Mouse (Mus musculus) myocyte (in vitro differentiated cells): ENCODE data around the gene Prkca.

Source experiments
- CEBPB ChIP-seq: IDR thresholded peaks from 2 replicates; pipeline ENCODE4 v1.6.1; 2011; ENCODE audit warnings: mild to moderate bottlenecking, moderate library complexity; ENCODE audit not compliant: poor library complexity, insufficient read depth, severe bottlenecking
- E2F4 ChIP-seq: IDR thresholded peaks from one replicate; pipeline ENCODE4 v1.6.1; 2011; ENCODE audit warnings: mild to moderate bottlenecking, control low read depth, moderate library complexity; ENCODE audit not compliant: insufficient read depth
- MAX ChIP-seq: IDR thresholded peaks from one replicate; pipeline ENCODE4 v1.6.1; 2011; ENCODE audit warnings: low read depth, mild to moderate bottlenecking, control low read depth
- MYOG ChIP-seq, 3 experiments: IDR thresholded peaks; one replicate each; pipeline ENCODE4 v1.6.1; 2011; ENCODE audit warnings: control low read depth in 2 of 3, low read depth in 2 of 3, mild to moderate bottlenecking in 2 of 3; ENCODE audit not compliant: insufficient read length in 2 of 3, control insufficient read depth in 1 of 3, insufficient read depth in 1 of 3
- POLR2A ChIP-seq: IDR thresholded peaks from one replicate; pipeline ENCODE4 v1.6.1; 2011; ENCODE audit warnings: low read depth, mild to moderate bottlenecking, control low read depth, moderate library complexity; ENCODE audit not compliant: insufficient read length
- POLR2AphosphoS2 ChIP-seq: IDR thresholded peaks from one replicate; pipeline ENCODE4 v1.6.1; 2011; ENCODE audit warnings: low read depth, control low read depth; ENCODE audit not compliant: insufficient read length
- REST ChIP-seq: IDR thresholded peaks from one replicate; pipeline ENCODE4 v1.6.1; 2011; ENCODE audit warnings: mild to moderate bottlenecking, control low read depth, moderate library complexity; ENCODE audit not compliant: insufficient read depth, insufficient read length
- SRF ChIP-seq: IDR thresholded peaks from one replicate; pipeline ENCODE4 v1.6.1; 2011; ENCODE audit warnings: low read depth; ENCODE audit not compliant: control insufficient read depth, insufficient read length
- TCF12 ChIP-seq: IDR thresholded peaks from one replicate; pipeline ENCODE4 v1.6.1; 2011; ENCODE audit warnings: mild to moderate bottlenecking, control low read depth; ENCODE audit not compliant: poor library complexity, insufficient read depth, severe bottlenecking
- TCF3 ChIP-seq: IDR thresholded peaks from one replicate; pipeline ENCODE4 v1.6.1; 2011; ENCODE audit warnings: low read depth, control low read depth; ENCODE audit not compliant: insufficient read length

GRCm38 (mm10) chr11:108197427-108198218, 146.1 kb downstream of the Prkca start:
- TF ChIP-seq POLR2A (no peak), MAX (no peak), MYOG (IDR thresholded peaks at IDR 0.05; ENCODE audit: control insufficient read depth in 1 of 3, insufficient read depth in 1 of 3, insufficient read length in 2 of 3, low read depth in 2 of 3) (no peak), E2F4 (no peak), REST (no peak), TCF12 (no peak), POLR2AphosphoS2 (no peak), SRF (no peak), CEBPB (no peak), TCF3 (no peak)
